Mouse (Mus musculus) forebrain, embryonic 11.5 days (tissue): ENCODE measurements around the gene 4930564D02Rik. TPM values are rescaled to one million over a fixed set of nuclear protein-coding genes. Genes with fewer than 3 reads are reported as not detected.

Source experiments
- ATAC-seq: fragments of 200-750 bp; cut with Nextera tagmentation; replicated peaks from 2 replicates; pipeline ENCODE4 v1.8.0; 2017; ENCODE audit warnings: moderate TSS enrichment; ENCODE audit not compliant: low FRiP score
- DNase-seq: peaks from one replicate; pipeline ENCODE4 v3.0.0-alpha.2; 2017; ENCODE audit warnings: low spot score
- H3K27ac ChIP-seq: fragments of 300-500 bp; sonication (generic); 2 replicates; pipeline ENCODE4 v1.5.1; 2014; ENCODE audit warnings: low read depth, low read length
- H3K27me3 ChIP-seq: fragments of 300-500 bp; sonication (generic); 2 replicates; pipeline ENCODE4 v1.6.1; 2014; ENCODE audit warnings: mild to moderate bottlenecking, low read length, mixed read lengths; ENCODE audit not compliant: control insufficient read depth, insufficient read depth
- H3K36me3 ChIP-seq: fragments of 300-500 bp; sonication (generic); 2 replicates; pipeline ENCODE4 v1.6.1; 2014; ENCODE audit warnings: mild to moderate bottlenecking, low read length, moderate library complexity, mixed read lengths; ENCODE audit not compliant: control insufficient read depth, insufficient read depth
- H3K4me1 ChIP-seq: fragments of 300-500 bp; sonication (generic); replicated peaks from 2 replicates; pipeline ENCODE4 v1.6.1; 2014; ENCODE audit warnings: low read length, mixed read lengths; ENCODE audit not compliant: control insufficient read depth, insufficient read depth
- H3K4me2 ChIP-seq: fragments of 300-500 bp; sonication (generic); 2 replicates; pipeline ENCODE4 v1.6.1; 2014; ENCODE audit warnings: low read depth, mild to moderate bottlenecking, low read length, moderate library complexity, mixed read lengths; ENCODE audit not compliant: severe bottlenecking
- H3K4me3 ChIP-seq: fragments of 300-500 bp; sonication (generic); 2 replicates; pipeline ENCODE4 v1.5.1; 2014; ENCODE audit warnings: low read depth, low read length
- H3K9ac ChIP-seq: fragments of 300-500 bp; sonication (generic); 2 replicates; pipeline ENCODE4 v1.6.1; 2014; ENCODE audit warnings: low read length
- H3K9me3 ChIP-seq: fragments of 300-500 bp; sonication (generic); 2 replicates; pipeline ENCODE4 v1.6.1; 2016; ENCODE audit warnings: low read length, mixed read lengths; ENCODE audit not compliant: control insufficient read depth
- WGBS: fragments of 180-500 bp; shearing (Covaris S2); extraction: QIAGEN DNeasy Blood & Tissue Kit; methylation state at CpG from one replicate; pipeline ENCODE4 v1.1.7; 2014; 5-methylcytosine and 5-hydroxymethylcytosine counted together
- polyA plus RNA-seq: library from polyadenylated mRNA; unstranded; fragments of >200 nt; fragmentation: Nextera tagmentation; extraction: Ambion mirVana; gene quantifications from 2 replicates; pipeline ENCODE4 v1.2.1, GENCODE M21; 2014

The 4930564D02Rik gene
- polyA plus RNA-seq, 1 experiment from 2014 or later: not detected

DNA sequence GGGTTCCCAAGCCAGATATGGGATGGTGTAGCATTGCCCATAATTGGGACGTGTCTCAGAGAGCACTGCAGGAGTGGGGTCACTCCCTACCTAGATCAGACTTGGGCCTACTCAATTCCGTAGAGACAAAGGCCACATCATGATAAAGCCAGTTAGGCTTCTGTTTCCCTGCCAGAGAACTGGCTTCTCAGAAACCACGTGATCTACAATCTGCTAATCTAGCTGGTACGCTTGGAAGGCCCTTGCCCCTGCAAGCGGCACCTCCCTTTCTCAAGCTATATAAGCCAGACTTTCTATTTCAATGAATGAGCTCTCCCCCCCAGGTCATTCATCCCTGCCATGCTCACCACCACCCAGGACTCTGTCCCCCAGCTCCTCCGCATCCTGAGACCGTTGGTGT, 23.5 kb downstream of the 4930564D02Rik start:
- no peak overlapping the region for H3K4me2 ChIP-seq
- H3K36me3 ChIP-seq: no peaks in the 10 kb centered on the region
- DNase-seq (no peak), ATAC-seq (no peak)
- 95% methylated on average over 7 of the region's 7 CpGs for WGBS
- H3K27ac ChIP-seq: no peak overlapping the region
- H3K4me3 ChIP-seq: no peak overlapping the region
- H3K9me3 ChIP-seq: no peaks in the 10 kb centered on the region
- no peak overlapping the region for H3K9ac ChIP-seq
- H3K27me3 ChIP-seq: no peaks in the 10 kb centered on the region
- no peaks in the 10 kb centered on the region for H3K4me1 ChIP-seq

DNA sequence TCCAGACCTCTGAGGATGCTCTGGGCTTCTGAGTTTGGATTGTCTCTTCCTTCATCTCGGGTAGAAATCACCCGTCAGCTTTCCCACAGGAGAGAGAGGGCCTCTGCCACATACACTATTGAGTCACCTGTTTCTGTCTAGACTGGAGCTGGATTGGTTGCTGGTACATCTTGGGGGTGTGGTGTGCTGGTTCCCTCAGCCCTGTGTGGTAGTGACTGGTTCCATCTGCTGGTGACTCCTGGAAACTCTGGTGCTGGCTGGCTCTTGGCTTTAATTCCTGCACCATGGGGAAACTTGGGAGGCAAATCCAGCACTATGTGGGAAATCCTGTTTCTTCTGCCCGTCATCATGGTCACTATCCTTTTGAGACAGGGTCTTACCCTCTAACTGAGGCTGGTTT, 24.3 kb downstream of the 4930564D02Rik start:
- 22% methylated on average over 3 of the region's 3 CpGs for WGBS
- H3K9ac ChIP-seq: no peak overlapping the region
- H3K9me3 ChIP-seq: no peaks in the 10 kb centered on the region
- H3K27ac ChIP-seq: no peak overlapping the region
- no peaks in the 10 kb centered on the region for H3K36me3 ChIP-seq
- H3K4me2 ChIP-seq: no peak overlapping the region
- peak; percentile 63; the same call in 1 of the 2 replicates for ATAC-seq
- no peak overlapping the region for H3K4me3 ChIP-seq
- H3K4me1 ChIP-seq: no peaks in the 10 kb centered on the region
- no peaks in the 10 kb centered on the region for H3K27me3 ChIP-seq
- peak; percentile 63 for DNase-seq

DNA sequence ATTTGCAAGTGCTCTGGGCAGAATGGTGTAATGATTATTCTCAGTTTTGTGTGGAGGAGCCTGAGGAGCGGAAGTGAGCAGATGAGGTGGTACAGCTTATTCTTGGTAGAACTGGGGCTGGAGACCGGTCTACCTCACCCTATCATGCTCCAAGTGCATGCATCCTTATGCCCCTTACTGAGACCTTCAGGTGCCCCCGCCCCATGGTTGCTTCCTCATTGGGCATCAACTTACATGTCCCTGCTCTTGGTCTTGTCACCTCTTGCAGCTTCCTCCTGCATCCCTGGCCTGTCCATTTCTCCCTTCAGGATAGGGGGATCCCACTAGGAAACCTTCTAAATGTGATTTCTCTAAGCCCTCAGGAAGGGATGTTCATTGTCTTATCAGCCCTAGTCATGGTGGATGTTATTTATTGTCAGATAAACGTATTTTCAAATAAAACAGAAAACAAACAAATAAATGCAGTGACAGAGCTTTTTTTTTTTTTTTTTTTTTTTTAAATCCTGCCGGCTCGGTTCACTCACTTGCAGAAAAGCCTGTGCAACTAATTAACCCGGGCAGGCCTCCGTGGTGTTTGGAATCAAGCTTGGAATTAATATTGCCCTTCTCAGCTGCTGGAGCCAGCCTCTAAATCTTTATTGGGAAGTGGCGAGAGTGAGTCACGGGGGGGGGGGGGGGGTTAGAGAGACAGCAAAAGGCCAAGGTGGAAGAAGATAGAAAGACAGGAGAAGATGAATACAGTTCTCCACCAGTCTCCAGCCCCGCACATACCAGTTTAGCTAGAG, 26.3 kb downstream of the 4930564D02Rik start:
- ATAC-seq: no peak
- Histone ChIP-seq H3K9me3 (no peaks in the 10 kb centered on the region), H3K36me3 (no peaks in the 10 kb centered on the region)

DNA sequence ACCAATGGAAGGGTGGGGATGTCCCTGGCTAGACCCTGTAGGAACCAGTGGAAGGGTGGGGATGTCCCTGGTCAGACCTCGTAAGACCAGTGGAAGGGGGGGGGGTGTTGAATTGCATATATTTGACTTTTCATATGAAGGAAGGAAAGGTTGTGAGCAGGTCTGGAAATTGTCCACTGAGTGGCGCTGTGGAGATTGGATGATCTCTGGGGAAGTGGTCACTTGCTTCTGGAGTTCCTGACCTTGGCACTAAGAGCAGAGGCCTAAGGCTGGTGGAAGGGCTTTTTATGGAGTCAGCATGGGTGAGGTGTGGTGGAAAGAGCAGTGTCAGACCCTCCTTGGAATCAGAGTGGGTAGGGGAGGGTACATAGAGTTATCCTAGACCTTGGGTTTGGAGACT, 27.8 kb downstream of the 4930564D02Rik start:
- H3K27me3 ChIP-seq: no peaks in the 10 kb centered on the region
- WGBS: 70% methylated on average over 2 of the region's 2 CpGs

More for the DNA sequence above, 26.3 kb downstream of the 4930564D02Rik start:
- no peak for DNase-seq
- Histone ChIP-seq H3K27ac (no peak overlapping the region), H3K4me3 (no peak overlapping the region), H3K9ac (no peak overlapping the region), H3K4me1 (no peaks in the 10 kb centered on the region), H3K4me2 (no peak overlapping the region), H3K27me3 (no peaks in the 10 kb centered on the region)
- 55% methylated on average over 11 of the region's 11 CpGs for WGBS

DNA sequence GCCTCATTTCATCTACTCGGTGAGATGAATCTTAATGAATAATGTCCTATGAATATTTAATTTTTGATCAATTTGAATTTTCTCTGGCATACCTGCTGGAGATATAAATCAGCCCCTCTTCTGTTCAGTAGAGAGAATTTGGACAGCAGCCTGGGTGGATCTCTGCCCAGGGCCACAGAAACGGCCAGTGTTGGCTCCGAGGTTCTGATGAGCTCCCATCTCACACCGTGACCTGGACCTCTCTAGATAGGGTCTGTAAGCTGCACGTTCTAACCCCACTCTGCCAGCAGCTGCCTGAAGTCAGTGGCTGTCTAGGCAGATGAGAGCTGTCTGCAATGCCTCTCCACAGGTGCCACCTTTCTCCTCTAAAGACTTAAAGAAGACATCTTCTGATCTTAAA, 28.4 kb downstream of the 4930564D02Rik start:
- WGBS: 86% methylated on average over 5 of the region's 5 CpGs

More for the DNA sequence above, 27.8 kb downstream of the 4930564D02Rik start:
- DNase-seq: no peak
- Histone ChIP-seq H3K36me3 (no peaks in the 10 kb centered on the region), H3K9me3 (no peaks in the 10 kb centered on the region), H3K9ac (no peak overlapping the region), H3K4me1 (no peaks in the 10 kb centered on the region), H3K27ac (no peak overlapping the region), H3K4me3 (no peak overlapping the region), H3K4me2 (no peak overlapping the region)
- ATAC-seq: no peak

DNA sequence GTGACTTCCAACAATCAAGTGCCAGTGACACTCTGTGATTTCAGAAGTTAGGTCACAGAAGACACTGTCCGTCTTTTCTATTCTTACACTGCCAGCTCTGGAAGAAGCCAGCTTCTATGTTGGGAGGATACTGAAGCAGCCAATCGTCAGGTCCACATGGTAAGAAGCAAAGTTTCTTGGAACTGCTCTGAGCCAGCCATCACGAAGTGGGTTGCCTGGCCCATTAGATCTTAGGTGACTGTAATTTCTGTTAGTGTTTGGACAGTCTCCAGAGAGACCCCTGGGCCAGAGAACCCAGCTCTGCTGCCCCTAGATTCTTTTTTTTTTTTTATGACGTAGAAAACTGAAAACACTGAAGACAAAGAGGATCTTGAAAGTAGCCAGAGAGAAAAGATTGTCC, 30.9 kb downstream of the 4930564D02Rik start:
- Histone ChIP-seq H3K4me2 (no peak overlapping the region), H3K9ac (no peak overlapping the region), H3K27me3 (no peaks in the 10 kb centered on the region), H3K9me3 (no peaks in the 10 kb centered on the region), H3K36me3 (no peaks in the 10 kb centered on the region), H3K27ac (no peak overlapping the region), H3K4me3 (no peak overlapping the region), H3K4me1 (no peaks in the 10 kb centered on the region; the same call in 1 of the 2 replicates)
- 85% methylated on average over 4 of the region's 4 CpGs for WGBS
- DNase-seq (no peak), ATAC-seq (no peak)

More for the DNA sequence above, 28.4 kb downstream of the 4930564D02Rik start:
- Histone ChIP-seq H3K4me1 (no peaks in the 10 kb centered on the region; the same call in 1 of the 2 replicates), H3K9ac (no peak overlapping the region), H3K36me3 (no peaks in the 10 kb centered on the region), H3K9me3 (no peaks in the 10 kb centered on the region), H3K27ac (no peak overlapping the region), H3K4me3 (no peak overlapping the region), H3K27me3 (no peaks in the 10 kb centered on the region), H3K4me2 (no peak overlapping the region)
- no peak for DNase-seq
- no peak for ATAC-seq

DNA sequence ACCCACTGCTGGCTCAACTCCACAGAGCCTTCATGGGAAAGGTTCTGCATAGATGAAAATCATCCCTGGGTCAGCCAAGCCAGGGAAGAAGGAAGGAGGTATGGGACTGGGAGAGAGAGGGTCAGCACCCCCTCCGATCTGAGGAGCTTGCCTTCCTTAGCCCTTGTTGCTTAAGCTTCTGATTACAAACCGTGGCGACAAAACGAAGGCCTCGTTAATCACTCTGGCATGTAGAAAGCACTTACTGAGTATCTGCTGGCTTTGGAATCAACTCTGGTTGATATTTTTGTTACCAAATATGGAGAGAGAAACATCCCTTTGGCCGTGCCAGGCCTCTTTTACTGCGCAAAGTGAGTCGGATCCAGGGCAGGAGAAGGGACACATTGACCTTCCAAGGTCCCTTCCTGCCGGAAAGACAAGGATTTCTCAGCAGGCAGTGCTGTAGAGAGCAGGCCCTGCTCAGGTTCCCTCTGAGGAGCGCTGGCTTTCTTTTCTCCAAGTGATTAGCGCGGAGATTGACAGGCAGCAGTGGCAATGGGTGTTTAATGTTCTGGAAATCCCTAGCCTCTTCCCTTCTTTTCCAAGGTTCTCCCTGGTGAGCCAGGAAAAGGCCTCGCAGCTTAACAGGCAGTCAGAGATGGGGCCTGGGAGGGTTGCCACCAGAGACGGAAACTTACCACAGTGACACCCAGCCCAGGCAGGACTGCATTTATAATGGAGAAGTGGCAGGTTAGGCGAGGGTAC, 33.1 kb downstream of the 4930564D02Rik start:
- peak; percentile 55 for DNase-seq
- H3K36me3 ChIP-seq: no peaks in the 10 kb centered on the region
- H3K27me3 ChIP-seq: no peaks in the 10 kb centered on the region
- H3K27ac ChIP-seq: no peak overlapping the region
- no peak overlapping the region for H3K4me3 ChIP-seq
- 14% methylated on average over 15 of the region's 15 CpGs for WGBS
- no peaks in the 10 kb centered on the region; the same call in 1 of the 2 replicates for H3K4me1 ChIP-seq
- no peak for ATAC-seq
- no peaks in the 10 kb centered on the region for H3K9me3 ChIP-seq
- H3K4me2 ChIP-seq: no peak overlapping the region
- no peak overlapping the region for H3K9ac ChIP-seq

DNA sequence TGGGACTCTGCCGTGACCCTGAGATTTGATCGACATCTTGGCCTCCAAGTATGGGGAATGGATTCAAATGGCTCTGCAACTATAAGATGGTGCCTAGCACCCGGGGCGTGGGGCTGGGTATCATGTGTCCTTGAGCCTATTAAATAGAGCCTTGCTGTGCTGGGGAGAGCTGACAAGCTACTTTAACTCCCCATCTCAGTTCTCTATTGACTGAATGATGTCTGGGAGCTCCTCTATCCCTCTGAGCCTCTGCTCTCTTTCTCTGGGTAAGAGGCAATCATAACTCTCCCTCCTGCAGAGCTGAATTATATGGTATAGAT, 33.6 kb downstream of the 4930564D02Rik start:
- DNase-seq (no peak), ATAC-seq (no peak)
- Histone ChIP-seq H3K9ac (no peak overlapping the region), H3K4me2 (no peak overlapping the region), H3K9me3 (no peaks in the 10 kb centered on the region), H3K36me3 (no peaks in the 10 kb centered on the region), H3K27me3 (no peaks in the 10 kb centered on the region), H3K27ac (no peak overlapping the region), H3K4me1 (no peaks in the 10 kb centered on the region; the same call in 1 of the 2 replicates), H3K4me3 (no peak overlapping the region)
- 35% methylated on average over 4 of the region's 4 CpGs for WGBS
